Mouse (Mus musculus) gastrocnemius, adult 8-10 months (tissue): ENCODE results near the gene Zfp809. TPM values are rescaled to one million over a fixed set of nuclear protein-coding genes. Genes with fewer than 3 reads are reported as not detected.
"Not testable (repeated sequence)": the region's sequence is repeated elsewhere in the genome, so short reads cannot be mapped to it uniquely, and the experiment has no call there.

Source experiments
- DNase-seq, 2 experiments: peaks; one replicate each; pipeline ENCODE4 v3.0.0; 2022; ENCODE audit warnings: low spot score in 2 of 2
- total RNA-seq, 4 experiments: library from RNA; stranded (reverse); gene quantifications; 2 replicates each; pipeline ENCODE4 v1.2.4; 2022

The Zfp809 gene
- 1 to 10 TPM; 4.7 to 7.5 (median 6.8) TPM for total RNA-seq

- peak; percentile 98 to 99 for DNase-seq
Observed at GRCm38 (mm10) chr9:22225581-22226388, at the start of gene Zfp809. Zfp809 (plus strand) TSS chr9:22225714.

DNA sequence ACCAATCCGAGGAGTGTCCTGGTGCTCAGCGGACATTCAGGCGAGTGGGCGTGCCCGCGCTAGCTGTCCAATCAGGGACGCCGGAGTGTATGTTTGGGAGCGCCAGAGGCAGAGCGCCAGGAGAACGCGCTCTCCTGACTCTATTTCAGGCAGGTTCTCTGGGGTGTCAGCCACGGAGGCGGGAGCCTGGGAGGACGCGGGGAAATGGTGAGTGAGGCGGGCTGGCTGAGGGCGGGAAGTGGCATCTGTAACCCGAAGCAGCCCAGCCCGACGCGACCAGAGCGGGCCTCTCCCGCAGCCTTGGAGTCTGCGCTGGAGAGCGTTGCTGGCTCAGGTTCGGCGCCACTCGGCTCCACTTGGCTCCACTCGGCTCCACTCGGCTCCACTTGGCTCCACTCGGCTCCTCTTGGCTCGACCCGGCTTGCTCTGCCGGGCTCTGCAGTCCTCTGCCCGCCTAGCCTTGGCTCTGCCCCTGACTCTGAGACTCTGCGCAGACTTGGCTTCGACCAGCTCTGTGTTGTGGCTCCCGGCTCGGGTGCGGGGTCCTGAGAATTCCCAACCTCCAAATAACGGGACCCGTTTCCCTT is 37.4 kb upstream of the Zfp809 start, which contains the start of gene Zfp872:
TSS of gene Zfp872 (plus strand) at position 66 of the 587 bp plus-strand sequence.
- no peak for DNase-seq

GRCm38 (mm10) chr9:22196412-22196811 is 29.1 kb upstream of the Zfp809 start:
- DNase-seq: no peak

DNA sequence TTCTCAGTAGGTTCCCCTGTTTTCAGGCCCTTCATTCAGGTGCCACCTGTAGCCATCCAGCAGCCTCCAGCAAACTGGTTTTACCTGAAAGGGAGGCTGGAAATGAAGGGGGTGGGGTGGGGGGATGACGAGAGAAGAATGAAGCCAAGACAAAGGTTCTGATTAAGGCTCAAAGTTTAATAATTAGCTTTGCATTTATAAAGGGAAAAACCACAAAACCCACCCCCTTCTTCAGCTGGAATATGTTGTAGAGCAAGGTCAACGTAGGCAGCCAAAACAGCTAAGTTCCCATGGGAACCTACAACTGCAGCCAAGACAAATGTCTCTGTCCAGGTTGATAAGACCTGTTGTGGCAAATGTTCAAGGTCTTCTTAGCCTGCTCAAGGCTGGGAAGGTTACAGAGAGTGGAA is 11.7 kb upstream of the Zfp809 start:
- DNase-seq: no peak

DNA sequence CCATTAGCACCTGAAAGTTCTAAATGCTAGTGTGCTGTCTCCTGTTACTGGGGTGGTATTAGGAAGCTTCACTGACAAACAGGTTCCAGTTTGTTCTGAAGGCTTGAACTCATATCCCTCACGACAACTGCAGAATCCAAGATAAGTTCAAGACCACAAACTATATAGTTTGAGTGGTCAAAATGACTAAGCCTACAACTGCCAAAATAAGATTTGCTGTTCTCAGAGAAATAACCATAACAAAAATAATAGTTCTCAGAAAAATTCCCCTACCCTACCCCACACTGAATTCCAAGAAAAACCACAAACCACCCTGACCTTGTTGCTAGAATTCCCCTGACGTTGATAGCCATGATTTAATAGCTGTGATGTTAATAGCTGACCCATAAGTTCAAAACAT is 11.0 kb upstream of the Zfp809 start:
- no peak for DNase-seq

DNA sequence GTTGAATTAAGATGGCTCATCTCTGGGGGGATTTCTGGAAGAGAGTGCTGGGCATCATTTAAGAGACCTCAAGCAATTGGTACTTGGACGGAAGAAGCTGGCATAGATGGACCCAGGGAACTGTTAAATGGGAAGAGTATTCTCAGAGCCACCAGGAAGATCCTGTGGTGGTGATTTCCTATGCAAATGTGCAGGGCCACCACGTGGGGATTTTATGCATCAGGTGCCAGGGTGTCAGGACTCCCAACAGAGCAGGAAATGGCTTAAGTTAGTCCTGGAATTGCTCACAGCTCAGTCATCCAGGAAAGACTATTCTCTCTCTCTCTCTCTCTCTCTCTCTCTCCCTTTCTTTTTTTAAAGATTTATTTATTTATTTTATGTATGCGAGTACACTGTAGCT is 8.8 kb upstream of the Zfp809 start:
- no peak for DNase-seq

GRCm38 (mm10) chr9:22217858-22218493 is 7.5 kb upstream of the Zfp809 start:
- no peak for DNase-seq

DNA sequence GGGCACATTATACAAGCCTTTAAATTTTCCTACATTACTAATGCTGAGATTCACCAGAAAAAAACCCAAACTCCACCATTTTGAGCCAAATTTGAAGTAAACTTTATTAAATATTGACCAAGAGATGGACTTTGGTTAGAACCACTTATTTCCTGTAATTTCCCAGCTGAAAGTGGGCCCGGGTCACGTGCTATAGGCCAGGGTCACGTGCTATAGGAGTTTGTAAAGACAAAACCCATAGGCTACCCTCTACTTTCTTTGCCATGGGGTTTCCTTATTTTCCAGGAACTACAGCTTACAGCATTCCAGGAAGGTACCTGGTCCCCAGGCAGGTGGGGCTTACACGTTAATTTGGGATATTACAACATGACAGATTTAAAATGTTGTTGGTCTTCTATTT is 1.4 kb upstream of the Zfp809 start:
- DNase-seq: no peak

GRCm38 (mm10) chr9:22224536-22225503 is 694 bp upstream of the Zfp809 start:
- DNase-seq: no peak

DNA sequence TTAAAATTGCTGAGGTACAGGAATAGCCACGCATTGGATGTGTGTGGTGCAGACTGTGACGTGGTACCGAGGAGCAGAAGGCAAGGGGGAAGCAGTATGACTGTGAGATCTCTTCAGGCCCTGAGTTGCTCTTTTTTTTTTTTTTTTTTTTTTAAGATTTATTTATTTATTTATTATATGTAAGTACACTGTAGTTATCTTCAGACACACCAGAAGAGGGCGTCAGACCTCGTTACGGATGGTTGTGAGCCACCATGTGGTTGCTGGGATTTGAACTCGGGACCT is 817 bp downstream of the Zfp809 start:
- not testable (repeated sequence) for DNase-seq

DNA sequence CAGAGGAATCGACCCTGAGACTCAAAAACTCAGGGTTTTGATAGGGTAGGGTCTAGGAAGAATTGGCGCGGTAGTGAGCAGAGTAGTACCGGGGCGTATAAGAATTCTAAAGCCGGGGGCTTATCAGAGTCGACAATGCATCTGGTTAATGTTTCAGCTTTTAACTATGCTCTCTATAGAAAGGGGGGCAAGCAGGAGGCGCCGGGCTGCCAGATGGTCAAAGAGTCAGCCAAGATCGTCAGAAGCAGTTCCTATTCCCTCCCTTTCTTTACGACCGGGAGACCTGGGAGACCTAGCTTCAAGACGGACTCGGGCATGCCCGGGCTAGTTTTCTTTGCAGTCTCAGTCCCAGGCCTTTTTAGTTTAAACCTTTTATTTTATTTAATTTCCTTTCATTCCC is 1.3 kb downstream of the Zfp809 start:
- no peak for DNase-seq

DNA sequence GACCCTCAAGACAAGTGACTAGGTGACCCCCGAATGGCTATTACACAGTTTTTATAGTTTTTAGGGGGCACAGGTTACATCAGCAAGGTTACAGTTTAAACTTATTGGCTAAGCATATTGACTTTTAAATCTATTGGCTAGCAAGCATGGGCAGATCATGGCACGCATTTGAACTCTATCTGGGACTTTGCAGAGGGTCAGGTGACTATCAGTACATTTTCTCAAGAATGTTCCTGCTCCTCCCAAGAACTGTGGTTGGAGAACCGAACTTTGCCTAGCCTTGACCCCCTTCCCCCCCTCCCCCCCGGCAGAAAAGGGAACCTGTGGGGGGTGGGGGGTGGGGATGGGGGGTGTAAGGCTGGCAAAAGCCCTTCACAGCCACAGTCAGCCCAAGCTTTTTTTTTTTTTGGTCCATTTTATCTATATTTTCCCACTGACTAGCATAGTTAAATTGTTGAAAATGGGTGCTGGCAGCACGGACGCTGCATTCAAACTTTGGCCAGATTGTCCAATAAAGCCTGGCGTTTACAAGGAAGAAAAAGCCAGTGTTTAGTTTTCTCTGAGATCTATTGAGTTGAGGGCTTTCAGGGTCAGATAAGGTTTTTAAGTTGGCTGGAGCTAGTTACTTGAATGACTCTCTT is 4.0 kb downstream of the Zfp809 start:
- no peak for DNase-seq

DNA sequence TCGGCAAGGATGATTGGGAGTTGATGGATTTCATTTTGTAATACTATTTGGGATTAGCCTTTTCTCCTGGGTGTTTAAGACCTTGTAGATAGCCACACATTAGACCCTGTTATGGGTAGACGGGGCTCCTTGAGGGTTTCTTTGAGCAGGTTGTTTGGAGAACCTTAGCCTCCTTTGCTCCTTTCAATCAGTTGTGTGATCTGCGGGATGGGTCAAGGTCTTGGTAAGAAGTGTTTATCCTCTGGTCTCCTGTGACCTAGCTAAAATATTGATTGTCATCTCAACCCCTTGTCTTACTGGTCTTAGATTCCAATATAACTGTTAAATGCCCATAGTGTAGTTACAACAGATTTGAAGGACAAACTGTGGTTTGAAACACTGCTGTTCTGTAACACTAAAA is 4.5 kb downstream of the Zfp809 start:
- no peak for DNase-seq

GRCm38 (mm10) chr9:22230556-22230955 is 5.0 kb downstream of the Zfp809 start:
- DNase-seq: no peak

- no peak for DNase-seq
Observed at GRCm38 (mm10) chr9:22240001-22240400, 14.5 kb downstream of the Zfp809 start.

GRCm38 (mm10) chr9:22244242-22244641 is 18.7 kb downstream of the Zfp809 start:
- DNase-seq: no peak

- DNase-seq: no peak
Observed at GRCm38 (mm10) chr9:22256579-22256978, 31.1 kb downstream of the Zfp809 start.

DNA sequence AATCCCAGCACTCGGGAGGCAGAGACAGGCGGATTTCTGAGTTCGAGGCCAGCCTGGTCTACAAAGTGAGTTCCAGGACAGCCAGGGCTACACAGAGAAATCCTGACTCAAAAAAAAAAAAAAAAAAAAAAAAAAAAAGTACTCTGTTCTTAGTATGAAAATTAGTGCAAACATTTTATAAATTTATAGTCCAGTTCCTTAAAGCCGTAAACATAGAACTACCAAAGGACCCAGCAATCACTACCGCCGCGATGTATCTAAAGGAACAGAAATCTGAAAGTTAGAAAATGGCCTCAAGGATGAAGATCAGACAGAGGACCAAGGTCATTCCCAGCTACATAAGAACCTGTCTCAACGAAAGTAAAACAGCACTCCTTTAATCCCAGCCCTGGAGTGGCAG is 33.3 kb downstream of the Zfp809 start:
- DNase-seq: no peak

- DNase-seq: peak in 1 of 2 experiments; percentile 4
Observed at GRCm38 (mm10) chr9:22259184-22260091, 33.9 kb downstream of the Zfp809 start, which contains the start of gene Zfp599. Zfp599 (minus strand) TSS chr9:22259895.

DNA sequence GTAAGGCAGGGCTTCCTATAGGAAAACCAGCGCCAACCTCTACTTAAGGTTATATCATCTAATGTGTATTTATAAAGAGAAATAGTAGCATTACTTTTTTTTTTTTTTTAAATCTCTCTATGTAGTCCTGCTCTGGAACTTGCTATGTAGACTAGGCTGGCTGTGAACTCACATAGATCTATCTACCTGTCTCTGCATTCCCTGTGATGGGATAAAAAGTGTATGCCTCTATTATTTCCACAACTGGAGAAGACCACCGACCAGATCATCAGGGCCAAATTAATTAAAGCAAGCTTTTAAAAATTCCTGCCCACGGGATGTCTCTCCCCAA is 34.5 kb downstream of the Zfp809 start:
- no peak for DNase-seq
